Mouse (Mus musculus) left cerebral cortex, postnatal 36 days (tissue): ENCODE results near the gene Ndufaf4. TPM values are rescaled to one million over a fixed set of nuclear protein-coding genes. Genes with fewer than 3 reads are reported as not detected.
"Not testable (repeated sequence)": the region's sequence is repeated elsewhere in the genome, so short reads cannot be mapped to it uniquely, and the experiment has no call there.

Experiments
- DNase-seq, 2 experiments: peaks; one replicate each; pipeline ENCODE4 v3.0.0; 2021 to 2022; ENCODE audit warnings: low spot score in 2 of 2, mixed read lengths in 1 of 2
- intact Hi-C: fragments of 180-260 bp; cut with DNase I; formaldehyde crosslinking; loops from one replicate; pipeline ENCODE4 v1.15.1; 2025
- total RNA-seq, 2 experiments: library from RNA; stranded (reverse); gene quantifications; 2 replicates each; pipeline ENCODE4 v1.2.3; 2021

Ndufaf4 gene
- total RNA-seq = 10 to 100 TPM; 31.2 to 37.4 TPM

DNA sequence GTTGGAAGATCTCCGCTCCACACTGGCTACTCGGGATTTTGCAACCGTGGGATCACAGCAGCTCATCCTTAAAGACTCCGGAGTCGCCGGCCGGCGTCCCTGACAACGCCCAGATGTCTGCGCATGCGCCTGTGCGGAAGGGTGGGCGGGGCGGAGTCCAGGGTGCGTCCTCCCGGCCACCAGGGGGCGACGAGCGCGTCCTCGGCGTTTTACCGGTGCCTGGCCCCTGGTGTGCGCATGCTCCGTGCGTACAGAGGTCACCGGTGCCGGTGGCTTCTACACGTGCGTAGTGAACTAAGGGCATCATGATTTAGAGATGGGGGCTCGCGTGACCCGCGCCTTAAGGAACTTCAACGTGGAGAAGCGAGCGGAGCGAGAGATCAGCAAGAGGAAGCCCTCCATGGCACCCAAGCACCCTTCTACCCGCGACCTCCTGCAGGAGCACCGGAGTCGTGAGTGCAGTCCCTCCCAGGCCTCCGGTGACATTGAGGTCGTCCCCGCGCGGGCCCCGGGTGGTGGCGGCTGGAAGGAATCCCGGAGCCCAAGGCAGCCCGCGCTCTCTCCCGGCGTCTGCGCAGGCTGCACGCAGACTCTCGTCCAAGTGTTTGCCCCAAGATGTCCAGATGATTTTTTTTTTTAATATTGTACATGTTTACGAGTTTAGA lies at the start of gene Ndufaf4:
Gene Ndufaf4, plus strand, starts transcription at position 233 of the 665 bp plus-strand sequence.
- peak; percentile 98 for DNase-seq
- intact Hi-C loops = loop anchor here (1.0 to 5.0 kb wide), 2 partner anchors 46 to 178 kb away; partner anchors contain the start of gene Klhl32

DNA sequence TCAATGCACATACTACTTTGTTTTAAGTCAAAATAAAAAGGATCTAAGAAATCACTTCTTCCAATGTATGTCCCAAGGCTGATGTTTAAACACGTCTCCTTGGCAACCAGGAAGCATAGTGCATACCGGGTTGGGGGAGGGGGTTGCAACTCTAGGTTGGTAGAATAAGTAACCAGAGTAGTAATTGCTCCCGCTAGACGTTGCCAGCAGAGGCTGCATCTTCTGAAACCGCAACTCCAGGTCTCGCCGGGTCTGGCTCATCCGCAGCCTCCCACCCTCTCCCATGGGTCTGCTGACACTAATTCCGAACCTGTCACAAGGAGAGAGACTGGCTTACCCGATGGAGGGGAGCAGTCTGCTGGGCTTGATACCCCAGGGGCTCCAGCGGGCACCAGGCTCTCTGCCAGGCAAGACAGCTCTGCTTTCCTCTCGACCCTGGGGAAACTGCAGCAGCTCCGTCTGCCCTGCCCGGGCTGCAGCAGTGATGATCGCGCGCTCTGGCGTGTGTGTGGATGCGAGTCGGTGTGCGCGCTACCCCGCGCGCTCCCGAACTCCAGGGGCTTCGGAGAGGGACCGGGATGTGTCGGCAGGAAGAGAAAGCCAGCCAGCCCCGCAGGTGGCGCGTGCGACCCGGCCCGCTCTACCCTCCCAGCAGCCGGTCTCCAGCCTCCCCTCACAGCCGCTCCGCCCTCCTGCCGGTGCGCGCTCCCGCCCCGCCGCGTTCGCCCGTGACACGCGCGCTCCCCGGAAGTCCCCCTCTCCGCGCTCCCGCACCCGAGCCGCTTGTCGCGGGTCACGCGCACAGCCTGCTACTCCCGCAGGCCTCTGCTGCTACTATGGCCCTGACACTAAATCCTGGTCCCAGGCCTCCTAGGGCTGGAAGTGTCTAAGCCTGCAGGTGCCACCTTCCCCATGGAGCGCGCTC lies 47.2 kb upstream of the Ndufaf4 start, which contains the start of gene Klhl32:
Gene Klhl32, minus strand, starts transcription at position 724 of the 925 bp plus-strand sequence.
- intact Hi-C loops = loop anchor here (5.0 kb wide), 1 partner anchor 47 kb away; the partner anchor contains the start of gene Ndufaf4
- DNase-seq = peak; percentile 83 to 88

DNA sequence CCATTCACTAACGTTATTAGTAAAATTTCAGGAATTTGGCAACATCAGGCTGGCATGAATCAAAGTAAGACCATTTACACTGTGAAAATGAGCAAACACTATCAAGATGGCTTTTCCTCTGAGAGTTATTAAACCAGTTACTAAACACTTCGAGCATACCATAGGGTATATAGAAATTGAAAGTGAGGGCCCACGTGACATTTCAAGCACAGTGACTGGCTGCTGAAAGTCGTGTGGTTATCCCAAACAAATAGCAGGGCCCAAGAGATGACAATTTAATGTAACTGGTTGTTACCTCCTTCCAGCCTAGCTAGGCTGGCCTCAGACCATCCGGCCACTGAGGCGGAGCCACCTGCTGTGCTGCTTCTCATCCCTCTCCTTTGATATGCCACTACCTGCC lies 32.2 kb upstream of the Ndufaf4 start:
- intact Hi-C loops = no loop called here
- no peak for DNase-seq

DNA sequence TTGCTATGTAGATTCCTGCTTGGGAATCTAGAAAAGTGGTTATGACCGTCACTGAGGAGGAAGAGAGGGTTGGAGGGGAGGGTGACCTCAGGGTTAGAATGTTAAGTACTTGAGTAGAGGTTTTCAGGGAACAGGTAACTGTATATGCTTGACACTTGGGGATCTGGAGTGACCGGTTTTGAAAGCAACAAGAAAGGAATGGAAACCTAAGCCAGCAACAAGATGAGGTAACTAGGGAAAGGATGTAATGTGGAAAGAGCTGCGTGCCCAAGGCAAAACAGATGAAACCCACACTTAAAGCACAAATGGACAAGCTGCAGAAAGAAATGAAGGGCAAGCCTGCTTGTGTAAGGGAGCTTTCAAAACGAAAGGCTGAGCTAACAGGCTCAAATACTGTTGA lies 28.7 kb upstream of the Ndufaf4 start:
- no peak for DNase-seq
- intact Hi-C loops = no loop called here

DNA sequence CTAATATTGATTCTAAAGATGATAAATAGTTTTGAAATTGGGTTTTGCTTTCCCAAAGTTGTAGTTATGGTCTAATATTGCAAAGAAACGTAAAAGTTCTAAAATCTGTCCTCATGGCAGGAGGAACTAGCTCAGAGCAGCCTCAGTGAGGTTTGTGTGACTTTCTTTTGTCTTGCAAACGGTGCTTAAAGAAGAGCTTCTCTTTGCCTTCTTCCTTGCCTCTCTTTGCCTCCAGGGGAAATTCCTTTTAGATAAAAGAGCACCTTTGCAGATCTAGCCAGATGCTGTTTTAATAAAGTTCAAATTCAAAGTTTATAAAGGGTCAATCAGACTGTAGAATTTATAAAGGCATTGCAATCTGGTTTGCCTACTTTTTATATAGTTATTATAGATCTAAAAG lies 8.5 kb upstream of the Ndufaf4 start:
- DNase-seq, intact Hi-C loops: not testable (repeated sequence)

DNA sequence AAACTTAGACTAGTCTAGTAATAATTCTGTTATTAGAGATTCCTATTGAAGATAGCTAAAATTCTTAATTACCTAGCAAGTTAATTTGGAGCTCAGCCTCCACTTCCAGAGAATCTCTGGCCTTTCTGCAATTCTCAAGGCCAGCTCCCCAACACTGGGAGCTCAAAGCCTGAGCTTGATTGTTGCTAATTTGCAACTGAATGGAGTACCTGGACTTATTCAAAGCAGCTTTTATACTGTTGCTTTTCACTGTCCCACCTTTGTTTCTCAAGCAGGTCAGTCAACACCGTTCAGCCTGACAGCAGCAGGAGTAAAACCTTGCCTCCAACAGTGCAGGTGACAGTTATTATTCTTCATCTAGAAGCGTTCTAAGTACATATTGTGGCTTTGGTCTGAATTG lies 5.6 kb upstream of the Ndufaf4 start:
- intact Hi-C loops, DNase-seq: not testable (repeated sequence)

DNA sequence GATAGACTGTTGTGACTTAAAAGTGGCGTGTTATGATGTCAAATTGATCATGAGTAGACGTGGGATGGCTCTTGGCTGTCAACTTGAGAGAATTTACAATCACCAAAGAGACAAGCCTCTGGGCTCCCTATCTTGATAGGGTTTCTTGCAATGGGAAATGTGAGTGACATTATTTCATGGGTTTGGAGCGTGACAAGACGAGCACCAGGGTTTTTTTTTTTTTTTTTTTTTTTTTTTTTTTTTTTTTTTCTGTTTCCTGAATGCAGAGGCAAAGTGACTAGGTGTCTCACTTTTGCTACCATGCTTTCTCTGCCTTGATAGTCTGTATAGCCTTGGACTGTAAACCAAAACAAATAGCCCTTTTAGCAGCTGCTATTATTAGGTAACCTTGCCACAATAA lies 3.3 kb upstream of the Ndufaf4 start:
- DNase-seq = no peak
- intact Hi-C loops = loop anchor here (5.0 kb wide), 1 partner anchor 42 kb away; the partner anchor contains the start of gene Klhl32

DNA sequence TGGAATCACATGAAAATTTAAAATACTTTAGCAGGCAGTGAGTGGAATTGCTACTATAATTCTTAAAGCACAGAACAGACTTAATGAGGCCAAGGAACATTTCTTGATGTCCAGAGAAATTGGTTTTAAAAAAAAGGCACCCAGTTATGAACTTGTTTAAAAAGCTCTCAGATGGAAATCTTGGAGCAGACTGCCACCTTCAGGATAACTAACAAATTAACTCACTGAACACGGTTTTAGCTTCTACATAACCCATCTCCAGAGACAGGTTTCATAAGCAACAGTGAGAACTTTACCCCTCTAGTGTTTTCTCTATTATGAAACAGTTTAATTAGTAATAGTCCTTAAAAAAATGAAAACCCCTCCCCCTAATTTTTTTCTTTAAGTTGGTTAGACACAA lies 1.1 kb upstream of the Ndufaf4 start:
- DNase-seq = no peak
- intact Hi-C loops = loop anchor here (1.0 to 5.0 kb wide), 2 partner anchors 45 to 177 kb away; partner anchors contain the start of gene Klhl32

DNA sequence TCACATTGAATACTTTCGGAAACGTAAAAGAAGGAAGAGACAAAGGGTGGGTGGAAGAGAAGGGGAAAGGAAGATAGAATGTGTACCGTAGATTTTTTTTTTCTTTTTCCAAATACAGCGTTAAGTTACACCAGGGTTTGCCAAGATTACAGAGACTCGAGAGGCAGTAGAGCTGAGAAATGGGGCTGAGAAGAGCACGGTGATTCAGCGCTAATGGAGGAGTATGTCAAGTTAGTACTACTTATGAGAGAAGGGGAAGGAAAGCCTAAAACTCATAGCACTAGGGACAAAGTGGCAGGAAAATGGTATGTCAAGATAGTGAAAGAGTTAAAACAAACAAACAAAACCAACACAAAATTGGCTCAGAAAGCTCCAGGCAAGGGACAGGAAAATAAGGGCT lies 532 bp upstream of the Ndufaf4 start:
- DNase-seq = no peak
- intact Hi-C loops = loop anchor here (1.0 to 5.0 kb wide), 2 partner anchors 45 to 177 kb away; partner anchors contain the start of gene Klhl32

DNA sequence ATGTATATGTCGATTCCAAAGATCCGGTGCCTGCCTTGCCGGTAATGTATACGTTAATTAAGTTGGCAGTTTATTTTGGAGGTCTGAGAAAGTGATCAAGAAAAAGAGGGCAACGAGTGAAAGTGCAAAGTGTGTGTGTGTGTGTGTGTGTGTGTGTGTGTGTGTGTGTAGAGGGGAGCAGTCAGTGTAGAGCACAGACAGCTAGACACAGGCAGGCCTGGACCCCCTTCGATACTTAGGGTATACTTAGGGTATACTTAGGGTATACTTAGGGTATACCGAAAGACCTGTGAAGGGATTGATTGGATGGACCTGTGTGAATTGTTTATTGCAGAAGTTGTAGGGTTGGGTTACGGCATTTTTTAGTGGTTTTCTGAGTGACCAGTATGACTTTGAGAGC lies 753 bp downstream of the Ndufaf4 start:
- intact Hi-C loops = loop anchor here (5.0 kb wide), 1 partner anchor 46 kb away; the partner anchor contains the start of gene Klhl32
- no peak for DNase-seq

DNA sequence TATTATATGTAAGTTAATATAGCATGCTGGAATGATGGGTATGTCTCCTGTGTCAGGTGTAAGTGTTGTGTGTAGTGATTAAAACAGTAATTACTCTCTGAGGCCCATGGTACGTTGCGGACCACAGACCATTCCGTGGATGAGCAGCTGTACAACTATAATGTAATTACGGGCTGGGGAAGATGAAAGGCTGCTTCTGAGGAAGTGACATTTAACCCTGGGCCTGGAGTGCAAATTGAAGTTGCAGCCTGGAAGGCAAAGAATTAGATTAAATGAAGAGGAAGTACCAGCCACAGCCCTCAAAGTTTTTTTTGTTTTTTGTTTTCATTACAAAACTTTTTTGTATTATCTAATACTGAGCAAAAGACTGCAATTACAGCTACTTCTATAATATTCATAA lies 1.3 kb downstream of the Ndufaf4 start:
- intact Hi-C loops = loop anchor here (5.0 kb wide), 1 partner anchor 47 kb away; the partner anchor contains the start of gene Klhl32
- no peak for DNase-seq

DNA sequence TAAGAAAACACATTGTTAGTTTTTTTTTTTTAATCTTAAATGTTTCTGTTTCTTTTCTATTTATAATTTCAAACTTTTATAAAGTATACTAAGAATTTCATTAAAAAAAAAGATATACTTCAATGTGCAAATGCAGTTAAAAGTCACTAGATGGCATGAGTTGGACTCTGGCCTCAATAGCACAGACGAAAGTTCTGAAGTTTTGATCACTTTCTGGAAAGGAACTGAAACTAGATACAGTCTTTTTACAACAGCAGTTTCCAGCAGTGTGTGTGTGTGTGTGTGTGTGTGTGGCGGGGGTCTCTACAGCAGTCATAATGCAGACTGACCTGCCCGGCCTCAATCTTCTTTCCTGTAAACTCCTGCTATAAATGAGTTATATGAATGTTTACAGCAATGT lies 9.9 kb downstream of the Ndufaf4 start:
- DNase-seq = no peak
- intact Hi-C loops = loop anchor here (5.0 kb wide), 1 partner anchor 270 kb away; no protein-coding TSS in a partner anchor

DNA sequence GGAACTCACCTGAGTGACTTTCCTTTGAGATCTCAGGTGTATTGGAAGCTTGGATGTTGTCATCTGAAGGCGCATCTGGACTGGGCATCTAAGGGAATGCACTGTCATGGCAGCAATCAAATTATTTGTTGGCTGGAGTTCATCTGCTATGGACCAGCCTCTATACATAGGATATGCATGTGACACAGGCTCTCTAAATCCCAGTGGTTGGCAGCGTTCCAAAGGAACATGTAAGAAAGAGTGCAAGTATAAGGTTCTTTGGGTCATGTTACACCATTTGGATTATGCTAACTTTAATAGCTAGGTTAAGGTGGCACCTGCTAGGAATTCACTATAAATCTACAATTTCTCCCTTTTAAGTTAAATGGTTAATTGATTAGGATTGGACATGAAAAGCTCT lies 17.7 kb downstream of the Ndufaf4 start:
- no peak for DNase-seq
- intact Hi-C loops = no loop called here

DNA sequence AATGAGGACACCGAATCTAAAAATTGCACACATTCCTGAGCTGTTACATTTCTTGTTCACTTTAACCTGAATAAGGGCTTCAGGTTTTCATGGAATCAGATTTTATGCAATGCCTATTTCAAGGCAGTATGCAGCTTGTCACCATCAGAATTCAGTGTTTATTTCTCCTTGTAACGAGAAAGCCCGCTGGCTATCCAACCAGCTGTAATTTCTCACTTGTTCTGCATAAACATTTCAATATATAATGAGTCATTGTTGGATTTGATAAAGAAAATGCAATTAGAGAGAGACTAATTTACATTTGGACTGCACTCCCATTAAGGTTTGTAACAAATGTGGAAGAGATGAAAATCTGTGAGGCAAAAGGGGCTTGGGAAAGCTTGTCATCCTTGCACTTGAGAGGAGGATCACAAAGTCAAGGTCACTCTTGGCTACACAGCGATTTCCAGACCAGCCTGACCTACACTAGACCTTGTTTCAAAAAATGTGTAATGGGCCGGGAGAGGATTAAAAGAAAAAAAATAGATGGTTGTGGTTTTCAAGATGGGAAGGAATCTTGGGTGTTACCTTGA lies 22.2 kb downstream of the Ndufaf4 start:
- DNase-seq = no peak
- intact Hi-C loops = no loop called here

DNA sequence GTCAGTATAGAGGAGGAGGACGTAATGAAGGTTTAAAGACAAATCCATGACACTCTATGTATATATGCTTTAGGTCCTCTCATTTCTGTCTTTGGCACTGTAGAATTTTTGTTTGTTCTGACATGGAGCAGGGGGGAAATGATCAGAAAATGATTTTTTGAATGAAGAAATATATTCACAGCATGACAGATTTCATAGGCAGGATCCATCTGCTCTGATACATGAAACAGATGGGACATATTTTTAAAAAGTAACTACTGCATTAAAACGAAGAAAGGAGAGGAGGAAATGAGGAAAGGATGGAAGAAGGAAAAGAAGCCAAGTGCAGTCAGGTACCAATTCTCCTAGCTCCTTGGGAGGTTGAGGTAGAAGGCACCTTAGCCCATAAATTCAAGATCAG lies 26.8 kb downstream of the Ndufaf4 start:
- DNase-seq = no peak
- intact Hi-C loops = no loop called here

DNA sequence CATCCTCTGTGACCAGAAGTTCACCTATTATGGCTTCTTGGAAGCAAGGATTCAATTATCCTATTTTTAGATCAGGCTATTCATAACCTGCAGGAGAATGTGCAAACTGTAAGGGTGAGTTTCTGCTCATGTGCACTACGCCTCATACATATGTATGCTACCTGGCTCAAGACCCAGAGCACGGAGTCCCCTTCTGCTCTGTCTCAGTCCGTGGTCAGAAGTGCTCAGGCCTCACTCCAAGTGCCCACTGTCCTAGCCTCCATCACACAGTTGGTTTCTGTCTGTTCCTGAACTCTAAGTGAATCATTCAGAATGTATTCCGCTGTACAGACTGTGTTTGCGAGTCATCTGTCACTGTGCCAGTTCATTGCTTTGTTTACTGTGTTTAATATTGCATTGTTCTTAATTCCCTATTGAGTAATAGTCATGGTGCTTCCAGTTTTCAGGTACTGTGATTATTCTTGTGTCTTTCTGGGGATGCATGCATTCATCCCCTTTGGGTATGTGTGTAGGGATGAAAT lies 30.4 kb downstream of the Ndufaf4 start:
- no peak for DNase-seq
- intact Hi-C loops = no loop called here

DNA sequence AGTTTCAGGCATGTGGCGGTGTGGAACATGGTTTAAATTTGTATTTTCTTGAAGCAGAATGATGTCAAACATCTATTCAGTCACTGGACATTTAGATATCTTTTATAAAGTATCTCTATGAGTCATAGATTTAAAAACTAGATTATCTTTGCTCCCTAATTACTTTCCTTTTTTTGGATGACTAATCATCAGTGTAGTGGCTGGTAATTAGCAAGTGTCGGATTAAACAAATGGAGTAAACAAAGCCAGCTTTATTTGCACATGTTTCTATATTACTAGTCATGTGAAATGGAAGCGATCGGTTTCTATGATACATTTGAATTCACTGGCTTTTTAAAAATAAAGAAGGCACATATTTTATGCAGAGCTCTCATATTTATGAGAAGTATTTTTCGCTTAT lies 31.0 kb downstream of the Ndufaf4 start:
- intact Hi-C loops = no loop called here
- no peak for DNase-seq

DNA sequence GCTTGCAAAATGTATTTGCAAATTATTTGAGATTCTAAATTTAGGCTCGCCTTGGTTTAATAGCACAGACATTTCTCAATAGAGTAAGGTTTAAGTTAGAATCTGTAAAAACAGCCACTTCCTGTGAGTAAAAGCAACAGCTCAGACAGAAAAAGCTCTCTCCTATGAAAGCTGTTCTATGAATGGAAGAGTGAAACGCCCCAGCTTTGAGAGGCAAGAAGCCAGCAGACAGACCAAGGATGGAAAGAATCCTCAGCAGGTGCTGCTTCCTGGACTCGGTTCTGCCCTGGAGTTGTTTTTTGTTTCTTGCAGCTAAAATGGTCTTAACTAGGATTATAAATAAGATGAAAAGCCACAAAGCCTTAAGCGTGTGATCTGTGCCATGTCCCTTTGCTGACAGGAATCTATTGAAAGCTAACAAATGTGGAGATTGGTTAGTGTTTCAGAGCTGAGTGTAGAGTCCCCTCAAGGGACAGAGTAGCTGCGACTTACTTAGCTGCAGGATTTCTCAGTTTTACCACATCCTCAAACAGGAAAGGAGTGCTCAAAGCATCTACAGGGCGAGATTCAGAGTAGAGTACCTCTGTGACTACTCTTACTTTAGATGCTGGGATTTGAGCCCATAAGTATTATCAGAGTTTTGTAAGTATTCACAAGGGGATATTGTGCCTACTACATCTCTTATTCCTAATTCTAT lies 45.0 kb downstream of the Ndufaf4 start:
- DNase-seq = peak; percentile 28 to 40
- intact Hi-C loops = no loop called here
